Mouse (Mus musculus) midbrain, embryonic 14.5 days (tissue): ENCODE data around the gene Extl1. TPM values are rescaled to one million over a fixed set of nuclear protein-coding genes. Genes with fewer than 3 reads are reported as not detected.
"Not testable (repeated sequence)": the region's sequence is repeated elsewhere in the genome, so short reads cannot be mapped to it uniquely, and the experiment has no call there.

Source experiments
- ATAC-seq: fragments of 200-750 bp; cut with Nextera tagmentation; 2 replicates; pipeline ENCODE4 v1.8.0; 2017; ENCODE audit warnings: moderate number of reproducible peaks, moderate library complexity; ENCODE audit not compliant: low FRiP score, low TSS enrichment
- DNase-seq: peaks from one replicate; pipeline ENCODE4 v3.0.0-alpha.2; 2015
- H3K27ac ChIP-seq: fragments of 300-500 bp; sonication (generic); replicated peaks from 2 replicates; pipeline ENCODE4 v1.5.1; 2014; ENCODE audit warnings: mild to moderate bottlenecking, low read depth, low read length, moderate library complexity
- H3K27me3 ChIP-seq: fragments of 300-500 bp; sonication (generic); 2 replicates; pipeline ENCODE4 v1.6.1; 2014; ENCODE audit warnings: low read length, control low read depth, mixed read lengths; ENCODE audit not compliant: control insufficient read depth, insufficient read depth
- H3K36me3 ChIP-seq: fragments of 300-500 bp; sonication (generic); 2 replicates; pipeline ENCODE4 v1.6.1; 2014; ENCODE audit warnings: low read length, control low read depth; ENCODE audit not compliant: control insufficient read depth, insufficient read depth
- H3K4me1 ChIP-seq: fragments of 300-500 bp; sonication (generic); 2 replicates; pipeline ENCODE4 v1.6.1; 2014; ENCODE audit warnings: mild to moderate bottlenecking, antibody characterized with exemption, low read length, control low read depth; ENCODE audit not compliant: control insufficient read depth, insufficient read depth
- H3K4me2 ChIP-seq: fragments of 300-500 bp; sonication (generic); 2 replicates; pipeline ENCODE4 v1.6.1; 2014; ENCODE audit warnings: mild to moderate bottlenecking, low read length, moderate library complexity
- H3K4me3 ChIP-seq: fragments of 300-500 bp; sonication (generic); replicated peaks from 2 replicates; pipeline ENCODE4 v1.5.1; 2014; ENCODE audit warnings: low read depth, low read length
- H3K9ac ChIP-seq: fragments of 300-500 bp; sonication (generic); replicated peaks from 2 replicates; pipeline ENCODE4 v1.6.1; 2014; ENCODE audit warnings: mild to moderate bottlenecking, low read length, moderate library complexity
- H3K9me3 ChIP-seq: fragments of 300-500 bp; sonication (generic); 2 replicates; pipeline ENCODE4 v1.6.1; 2016; ENCODE audit warnings: low read length, control low read depth, mixed read lengths; ENCODE audit not compliant: control insufficient read depth
- WGBS: fragments of 180-500 bp; shearing (Covaris S2); extraction: QIAGEN DNeasy Blood & Tissue Kit; methylation state at CpG from one replicate; pipeline ENCODE4 v1.1.7; 2014; 5-methylcytosine and 5-hydroxymethylcytosine counted together
- polyA plus RNA-seq: library from polyadenylated mRNA; unstranded; fragments of >200 nt; fragmentation: Nextera tagmentation; extraction: Ambion mirVana; gene quantifications from 2 replicates; pipeline ENCODE4 v1.2.1, GENCODE M21; 2014

Gene Extl1
- 0.28 and 0.53 TPM in 2 replicates for polyA plus RNA-seq

DNA sequence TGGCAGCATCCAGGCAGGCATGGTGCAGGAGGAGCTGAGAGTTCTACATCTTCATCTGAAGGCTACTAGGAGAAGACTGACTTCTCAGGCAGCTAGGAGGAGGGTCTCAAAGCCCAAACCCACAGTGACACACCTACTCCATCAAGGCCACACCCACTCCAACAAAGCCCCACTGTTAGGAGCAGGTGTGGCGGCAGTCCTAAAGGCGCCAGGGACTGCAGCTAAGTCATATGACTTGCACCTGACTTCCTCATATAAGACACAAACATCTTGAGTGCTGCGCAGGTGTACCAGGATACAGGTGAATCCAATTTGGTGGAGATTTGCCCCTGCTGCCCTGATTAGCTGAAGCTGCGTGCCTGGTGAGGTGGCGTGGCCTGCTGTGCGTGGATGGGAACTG, at the start of gene Extl1:
Gene Extl1 (minus strand): TSS at position 101 of the 400 bp plus-strand sequence.
- not testable (repeated sequence) for H3K4me3 ChIP-seq, H3K36me3 ChIP-seq, ATAC-seq, H3K9me3 ChIP-seq, H3K27me3 ChIP-seq, H3K9ac ChIP-seq, DNase-seq, H3K4me1 ChIP-seq, H3K27ac ChIP-seq, H3K4me2 ChIP-seq
- 97% methylated on average over 2 of the region's 6 CpGs for WGBS

DNA sequence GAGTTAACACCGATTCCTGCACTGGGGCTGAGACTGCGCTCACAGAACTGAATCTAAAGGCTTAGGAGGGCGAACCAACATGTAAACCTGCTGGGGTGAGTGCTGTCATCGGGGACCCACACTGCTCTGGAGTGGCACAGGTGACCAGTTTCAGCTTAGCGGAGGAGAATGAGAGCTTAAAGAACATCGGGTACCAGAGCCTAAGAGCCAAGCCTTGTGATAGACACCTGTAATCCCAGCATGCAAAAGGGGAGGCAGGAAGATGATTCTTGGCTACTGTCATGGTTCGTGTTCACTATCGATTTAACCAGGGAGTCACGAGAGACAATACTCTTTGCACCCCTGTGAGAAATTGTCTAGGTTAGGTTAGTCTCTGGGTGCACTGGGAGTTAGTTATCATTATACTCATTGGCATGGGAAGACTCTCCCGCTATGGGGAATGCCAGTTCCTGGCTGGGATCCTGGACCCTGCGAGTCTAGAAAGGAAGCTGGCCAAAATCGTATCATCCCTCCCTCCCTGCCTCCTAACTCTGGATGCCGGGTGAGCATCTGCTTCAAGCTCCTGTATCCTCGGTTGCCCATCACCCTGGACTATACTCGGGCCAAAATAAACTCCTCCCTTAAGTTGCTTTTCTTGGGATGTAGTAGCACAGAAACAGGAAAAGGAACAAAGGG, 49.2 kb upstream of the Extl1 start:
- Histone ChIP-seq H3K9me3 (no peaks in the 10 kb centered on the region), H3K27me3 (no peaks in the 10 kb centered on the region), H3K4me3 (no peak overlapping the region), H3K27ac (no peak overlapping the region), H3K4me2 (no peak overlapping the region), H3K4me1 (peaks cover 19% of the 10 kb centered on the region), H3K36me3 (no peaks in the 10 kb centered on the region), H3K9ac (no peak overlapping the region)
- ATAC-seq (no peak), DNase-seq (no peak)
- 87% methylated on average over 15 of the region's 15 CpGs for WGBS

DNA sequence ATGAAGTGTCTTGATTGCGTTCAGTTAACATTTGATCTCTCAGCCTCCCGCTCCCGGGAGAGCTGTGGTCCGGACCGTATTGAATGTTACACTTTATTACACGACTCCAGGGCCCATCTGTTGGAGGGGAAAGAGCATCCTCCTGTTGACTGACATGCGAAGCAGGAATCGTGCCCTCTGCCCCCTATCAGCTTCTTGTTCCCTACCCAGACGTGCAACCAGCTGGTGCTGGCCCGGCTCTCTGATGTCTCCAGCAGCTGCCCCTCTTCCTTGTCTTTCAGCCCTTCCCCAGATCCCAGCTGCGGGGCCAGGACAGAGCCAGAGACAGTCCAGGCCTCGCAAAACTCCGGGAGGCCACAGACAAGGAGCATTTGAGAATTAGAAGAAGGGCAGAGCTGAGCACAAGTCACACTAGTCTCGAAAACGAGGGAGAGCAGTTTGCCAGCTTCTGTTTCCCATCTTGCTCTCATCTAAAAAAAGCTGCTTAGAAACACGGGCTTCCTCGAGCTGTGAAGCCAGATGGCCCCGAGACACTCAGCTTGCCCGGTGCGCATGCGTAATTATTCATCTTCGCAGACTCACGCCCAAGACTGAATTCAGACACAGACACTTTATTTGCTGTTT, 46.8 kb upstream of the Extl1 start:
- 21% methylated on average over 23 of the region's 23 CpGs for WGBS
- no peaks in the 10 kb centered on the region for H3K27me3 ChIP-seq

DNA sequence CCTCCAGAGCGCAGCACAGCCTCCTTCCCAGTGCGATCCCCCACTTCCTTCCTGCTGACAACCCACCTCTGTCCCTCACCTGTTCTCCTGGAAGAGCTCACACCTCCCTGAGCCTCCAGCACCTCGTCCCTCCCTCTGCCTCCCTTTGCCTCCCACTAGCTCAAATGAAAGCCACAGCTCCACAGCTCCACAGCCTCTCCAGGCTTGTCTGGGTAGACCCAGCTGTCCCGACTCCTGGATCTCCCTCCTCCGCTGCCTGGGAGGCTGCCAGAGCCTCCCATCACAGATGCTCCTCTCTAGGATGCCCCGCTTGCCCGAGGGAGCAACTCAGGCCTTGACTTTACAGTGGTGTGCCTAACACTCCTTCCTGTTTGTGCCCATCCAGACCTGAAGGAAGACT, 41.4 kb upstream of the Extl1 start:
- H3K9me3 ChIP-seq: no peaks in the 10 kb centered on the region
- no peak overlapping the region for H3K4me2 ChIP-seq
- H3K27ac ChIP-seq: no peak overlapping the region
- no peak for ATAC-seq
- no peak overlapping the region for H3K4me3 ChIP-seq
- 77% methylated on average over 7 of the region's 7 CpGs for WGBS
- H3K27me3 ChIP-seq: no peaks in the 10 kb centered on the region
- peaks cover 5% of the 10 kb centered on the region for H3K4me1 ChIP-seq
- H3K36me3 ChIP-seq: no peaks in the 10 kb centered on the region
- H3K9ac ChIP-seq: no peak overlapping the region
- DNase-seq: no peak

More for the DNA sequence above, 46.8 kb upstream of the Extl1 start:
- Histone ChIP-seq H3K9me3 (no peaks in the 10 kb centered on the region), H3K36me3 (no peaks in the 10 kb centered on the region), H3K4me3 (peak overlapping the region; percentile 5; the same call in 1 of the 2 replicates), H3K4me1 (peaks cover 19% of the 10 kb centered on the region), H3K27ac (peak overlapping the region; percentile 93), H3K4me2 (peak overlapping the region; percentile 45), H3K9ac (peak overlapping the region; percentile 34)
- peak; percentile 91 for DNase-seq
- ATAC-seq: peak; percentile 60; the same call in 1 of the 2 replicates

DNA sequence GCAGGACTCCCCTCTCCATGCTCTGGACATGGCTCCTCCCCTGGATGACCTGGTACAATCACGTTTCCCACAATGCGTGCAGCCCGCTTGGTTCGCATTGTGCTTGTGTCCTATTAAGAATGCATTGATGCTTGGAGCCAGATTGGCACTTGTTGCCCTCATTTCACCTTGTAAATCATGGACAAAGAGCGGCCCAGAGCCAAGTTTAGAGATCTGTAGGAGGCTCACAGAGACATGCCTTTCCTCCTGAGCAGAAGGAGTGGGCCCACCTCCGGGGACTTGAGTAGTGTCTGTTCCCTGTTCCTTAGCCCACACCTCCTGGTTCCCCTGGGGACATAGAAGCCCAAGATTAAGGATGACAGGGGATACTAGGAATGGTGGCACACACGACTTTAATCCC, 40.3 kb upstream of the Extl1 start:
- Histone ChIP-seq H3K4me2 (no peak overlapping the region), H3K9ac (no peak overlapping the region), H3K4me1 (no peaks in the 10 kb centered on the region), H3K27me3 (no peaks in the 10 kb centered on the region), H3K4me3 (no peak overlapping the region), H3K9me3 (no peaks in the 10 kb centered on the region), H3K27ac (no peak overlapping the region), H3K36me3 (no peaks in the 10 kb centered on the region)
- WGBS: 81% methylated on average over 7 of the region's 7 CpGs
- DNase-seq (no peak), ATAC-seq (no peak)

DNA sequence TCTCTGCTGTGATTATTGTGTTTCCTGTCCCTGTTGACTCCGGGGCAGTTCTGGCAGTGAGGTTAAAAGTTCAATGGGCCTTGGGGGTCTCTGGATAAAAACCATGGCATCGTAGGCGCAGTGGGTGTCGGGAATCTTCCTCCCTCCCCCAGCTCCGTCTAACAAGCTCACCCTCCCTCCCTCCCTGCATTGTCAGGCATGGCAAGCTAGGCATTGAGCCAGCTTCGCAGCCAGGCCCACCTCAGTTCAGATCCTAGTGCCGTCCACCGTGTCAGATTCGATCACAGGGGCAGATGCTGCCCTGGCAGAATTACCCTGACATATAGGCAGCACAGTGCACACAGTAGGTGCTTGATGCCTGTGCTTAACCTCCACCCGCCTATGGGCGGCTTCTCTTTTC, 38.3 kb upstream of the Extl1 start:
- H3K36me3 ChIP-seq: no peaks in the 10 kb centered on the region
- H3K9me3 ChIP-seq: no peaks in the 10 kb centered on the region
- H3K4me2 ChIP-seq: no peak overlapping the region
- no peak overlapping the region for H3K9ac ChIP-seq
- no peak for ATAC-seq
- no peak for DNase-seq
- 64% methylated on average over 11 of the region's 11 CpGs for WGBS
- no peaks in the 10 kb centered on the region for H3K27me3 ChIP-seq
- H3K4me1 ChIP-seq: 0 out of 2 replicates have a peak, but pooled peaks cover 2% of the 10 kb centered on the region
- H3K27ac ChIP-seq: no peak overlapping the region
- no peak overlapping the region for H3K4me3 ChIP-seq

DNA sequence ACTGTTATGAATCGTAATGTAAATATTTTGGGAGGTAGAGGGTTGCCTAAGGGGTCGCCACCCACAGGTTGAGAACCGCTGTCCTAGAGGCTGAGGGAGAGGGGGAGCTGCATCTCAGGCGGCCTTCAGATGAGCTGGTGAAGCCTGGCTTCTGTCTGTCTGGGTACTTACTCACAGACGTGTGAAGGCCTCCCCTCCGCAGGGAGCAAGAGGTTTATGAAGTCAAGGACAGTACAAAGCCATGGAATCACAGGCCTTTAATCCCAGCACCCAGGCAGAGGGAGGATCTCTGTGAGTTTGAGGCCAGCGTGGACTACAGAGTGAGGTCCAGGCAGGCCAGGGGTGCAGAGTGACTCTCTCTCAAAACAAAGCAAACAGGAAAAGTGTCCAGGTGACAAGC, 33.5 kb upstream of the Extl1 start:
- 70% methylated on average over 7 of the region's 7 CpGs for WGBS
- no peak overlapping the region for H3K9ac ChIP-seq
- H3K27me3 ChIP-seq: no peaks in the 10 kb centered on the region
- H3K36me3 ChIP-seq: no peaks in the 10 kb centered on the region
- 0 out of 2 replicates have a peak overlapping the region, but pooled peaks have one; percentile 52 for H3K27ac ChIP-seq
- ATAC-seq (no peak), DNase-seq (no peak)
- no peak overlapping the region for H3K4me2 ChIP-seq
- no peak overlapping the region for H3K4me3 ChIP-seq
- 0 out of 2 replicates have a peak, but pooled peaks cover 3% of the 10 kb centered on the region for H3K4me1 ChIP-seq
- H3K9me3 ChIP-seq: no peaks in the 10 kb centered on the region

DNA sequence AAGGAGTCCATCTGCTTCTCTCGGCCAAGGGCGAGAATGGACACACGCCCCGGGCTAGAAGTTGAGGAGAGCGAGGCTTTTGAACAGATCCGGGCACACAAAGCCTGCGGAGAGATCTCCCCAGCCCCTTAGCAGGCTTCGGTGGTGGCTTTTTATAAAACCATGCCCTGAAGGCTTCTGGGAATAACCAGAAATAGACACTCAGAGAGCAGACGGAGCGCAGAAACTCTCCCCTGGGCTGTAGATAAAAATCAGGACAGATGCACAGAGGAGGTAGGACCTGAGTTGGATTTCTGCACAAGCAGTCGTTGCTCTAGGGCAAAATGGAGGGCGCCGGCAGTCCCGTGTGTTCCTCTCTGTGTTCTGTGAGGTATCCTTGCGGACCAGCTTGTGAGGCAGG, 33.0 kb upstream of the Extl1 start:
- peak; percentile 43 for DNase-seq
- H3K4me1 ChIP-seq: 0 out of 2 replicates have a peak, but pooled peaks cover 3% of the 10 kb centered on the region
- H3K27me3 ChIP-seq: no peaks in the 10 kb centered on the region
- H3K9ac ChIP-seq: peak overlapping the region; percentile 23; the same call in 1 of the 2 replicates
- no peaks in the 10 kb centered on the region for H3K9me3 ChIP-seq
- ATAC-seq: no peak
- H3K4me3 ChIP-seq: no peak overlapping the region
- 0 out of 2 replicates have a peak overlapping the region, but pooled peaks have one; percentile 4 for H3K4me2 ChIP-seq
- 52% methylated on average over 15 of the region's 15 CpGs for WGBS
- peak overlapping the region; percentile 52 for H3K27ac ChIP-seq
- H3K36me3 ChIP-seq: no peaks in the 10 kb centered on the region
